Mouse (Mus musculus): Measurements from ENCODE around the gene Cdkn2aipnl.
A peak's percentile ranks its signal among the peaks of the same experiment; 100 is the strongest.

Gene Cdkn2aipnl

GRCm38 (mm10) chr11:52003772-52004528 lies 36.5 kb downstream of the Cdkn2aipnl start, which contains the start of gene Cdkl3:
Gene Cdkl3 (plus strand): TSS chr11:52004221.
- peak; percentile 93 for DNase-seq (ENCODE audit: low spot score)

DNA sequence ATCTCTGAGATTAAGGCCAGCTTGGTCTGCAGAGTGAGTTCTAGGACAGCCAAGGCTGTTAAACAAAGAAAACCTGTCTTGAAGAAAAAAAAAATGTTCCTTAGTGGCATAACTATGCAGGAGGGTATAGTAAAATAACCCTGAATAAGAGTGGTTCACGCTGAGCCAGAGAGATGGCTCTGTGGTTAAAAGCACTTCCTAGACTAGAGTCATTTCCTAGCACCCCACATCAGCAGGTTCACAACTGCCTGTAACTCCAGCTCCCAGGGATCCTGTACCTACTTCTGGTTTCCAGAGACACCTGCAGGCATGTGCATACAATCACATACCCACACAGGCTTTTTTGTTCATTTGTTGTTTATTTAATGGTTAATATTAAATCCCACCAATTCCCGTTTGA lies 38.1 kb downstream of the Cdkn2aipnl start:
- no peak for DNase-seq (ENCODE audit: low spot score)

GRCm38 (mm10) chr11:52011011-52011410 lies 43.5 kb downstream of the Cdkn2aipnl start:
- no peak for DNase-seq (ENCODE audit: low spot score)

DNA sequence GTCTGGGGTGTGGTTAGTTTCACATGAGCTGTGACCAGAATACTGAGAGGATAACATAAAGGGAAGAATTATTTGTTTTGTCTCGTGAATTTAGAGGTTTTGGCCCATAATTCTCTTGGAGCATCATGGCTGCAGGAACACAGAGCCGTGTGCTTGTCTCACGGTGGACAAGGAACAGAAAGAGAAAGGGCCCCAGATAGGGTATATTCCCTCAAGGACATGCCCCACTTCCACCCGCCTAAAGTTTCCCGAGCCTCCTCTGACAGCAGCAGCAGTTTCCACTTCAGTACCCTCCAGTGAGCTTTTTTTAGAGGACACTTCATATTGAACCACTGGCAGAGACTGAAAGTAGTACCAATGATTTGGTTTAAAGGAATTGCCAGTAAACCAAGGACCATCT lies 44.1 kb downstream of the Cdkn2aipnl start:
- DNase-seq (ENCODE audit: low spot score), result no peak

GRCm38 (mm10) chr11:52018217-52018616 lies 50.8 kb downstream of the Cdkn2aipnl start:
- no peak for DNase-seq (ENCODE audit: low spot score)

Measured in urinary bladder, postnatal 25 days (tissue).